Mouse (Mus musculus): ENCODE results near the gene Dnase1.
"Not testable (repeated sequence)": the region's sequence is repeated elsewhere in the genome, so short reads cannot be mapped to it uniquely, and the experiment has no call there.

Gene Dnase1

GRCm38 (mm10) chr16:4036807-4037206 is at the start of gene Dnase1:
Dnase1 (plus strand) TSS chr16:4036942.
- no peak for DNase-seq (ENCODE audit: low spot score in 2 of 2)

GRCm38 (mm10) chr16:3988410-3988809 is 48.3 kb upstream of the Dnase1 start:
- no peak for DNase-seq (ENCODE audit: low spot score in 2 of 2)

GRCm38 (mm10) chr16:4003489-4004398 is 33.0 kb upstream of the Dnase1 start, which contains the start of gene Slx4:
Slx4 (minus strand) TSS chr16:4003770.
- DNase-seq (ENCODE audit: low spot score in 2 of 2) = peak; percentile 93 to 95

GRCm38 (mm10) chr16:4012882-4013570 is 23.7 kb upstream of the Dnase1 start:
- no peak for DNase-seq (ENCODE audit: low spot score in 2 of 2)

- DNase-seq (ENCODE audit: low spot score in 2 of 2) = no peak
These were observed 22.6 kb upstream of the Dnase1 start for GRCm38 (mm10) chr16:4014040-4014668.

- not testable (repeated sequence) for DNase-seq (ENCODE audit: low spot score in 2 of 2)
These were observed 20.0 kb upstream of the Dnase1 start for GRCm38 (mm10) chr16:4016786-4017185.

GRCm38 (mm10) chr16:4017466-4017865 is 19.3 kb upstream of the Dnase1 start:
- not testable (repeated sequence) for DNase-seq (ENCODE audit: low spot score in 2 of 2)

GRCm38 (mm10) chr16:4021241-4021640 is 15.5 kb upstream of the Dnase1 start:
- DNase-seq (ENCODE audit: low spot score in 2 of 2) = no peak

- no peak for DNase-seq (ENCODE audit: low spot score in 2 of 2)
These were observed 14.0 kb upstream of the Dnase1 start for GRCm38 (mm10) chr16:4022719-4023118.

- DNase-seq (ENCODE audit: low spot score in 2 of 2) = no peak
These were observed 10.1 kb upstream of the Dnase1 start for GRCm38 (mm10) chr16:4026672-4027071.

- no peak for DNase-seq (ENCODE audit: low spot score in 2 of 2)
These were observed 9.5 kb upstream of the Dnase1 start for GRCm38 (mm10) chr16:4027211-4027610.

GRCm38 (mm10) chr16:4029371-4029841 is 7.3 kb upstream of the Dnase1 start:
- no peak for DNase-seq (ENCODE audit: low spot score in 2 of 2)

GRCm38 (mm10) chr16:4030501-4030900 is 6.2 kb upstream of the Dnase1 start:
- DNase-seq (ENCODE audit: low spot score in 2 of 2) = no peak

GRCm38 (mm10) chr16:4031441-4032274 is 5.1 kb upstream of the Dnase1 start:
- DNase-seq (ENCODE audit: low spot score in 2 of 2) = no peak

GRCm38 (mm10) chr16:4032341-4032748 is 4.4 kb upstream of the Dnase1 start:
- no peak for DNase-seq (ENCODE audit: low spot score in 2 of 2)

- no peak for DNase-seq (ENCODE audit: low spot score in 2 of 2)
These were observed 2.8 kb upstream of the Dnase1 start for GRCm38 (mm10) chr16:4033971-4034370.

GRCm38 (mm10) chr16:4034476-4034875 is 2.3 kb upstream of the Dnase1 start:
- DNase-seq (ENCODE audit: low spot score in 2 of 2) = no peak

- DNase-seq (ENCODE audit: low spot score in 2 of 2) = no peak
These were observed 1.2 kb upstream of the Dnase1 start for GRCm38 (mm10) chr16:4035575-4035974.

GRCm38 (mm10) chr16:4037690-4038089 is 948 bp downstream of the Dnase1 start:
- DNase-seq (ENCODE audit: low spot score in 2 of 2) = no peak

GRCm38 (mm10) chr16:4040206-4040605 is 3.5 kb downstream of the Dnase1 start:
- no peak for DNase-seq (ENCODE audit: low spot score in 2 of 2)

GRCm38 (mm10) chr16:4041646-4042045 is 4.9 kb downstream of the Dnase1 start:
- DNase-seq (ENCODE audit: low spot score in 2 of 2) = no peak

Data from frontal cortex, postnatal 25 days (tissue).